Mouse (Mus musculus) layer of hippocampus, postnatal 14 days (tissue): ENCODE measurements around the gene S1pr4. TPM values are rescaled to one million over a fixed set of nuclear protein-coding genes. Genes with fewer than 3 reads are reported as not detected.

ENCODE experiments used
- DNase-seq, 2 experiments: peaks; one replicate each; pipeline ENCODE4 v3.0.0; 2021 to 2022; ENCODE audit warnings: low spot score in 2 of 2, mixed read lengths in 1 of 2
- total RNA-seq, 2 experiments: library from RNA; stranded (reverse); gene quantifications; 2 replicates each; pipeline ENCODE4 v1.2.3; 2021

The S1pr4 gene
- total RNA-seq, 2 experiments from 2014 or later = 0.39 to 0.57 TPM

- DNase-seq = no peak
These were observed 20.0 kb upstream of the S1pr4 start for GRCm38 (mm10) chr10:81519978-81520365.

GRCm38 (mm10) chr10:81519227-81519977 is 19.5 kb upstream of the S1pr4 start:
- no peak for DNase-seq

GRCm38 (mm10) chr10:81518546-81518945 is 18.6 kb upstream of the S1pr4 start:
- DNase-seq = peak in 1 of 2 experiments; percentile 51

GRCm38 (mm10) chr10:81517227-81517626 is 17.3 kb upstream of the S1pr4 start:
- DNase-seq = no peak

GRCm38 (mm10) chr10:81513798-81514197 is 13.9 kb upstream of the S1pr4 start:
- DNase-seq = no peak

GRCm38 (mm10) chr10:81510246-81510810 is 10.4 kb upstream of the S1pr4 start:
- DNase-seq = no peak

GRCm38 (mm10) chr10:81507691-81508489 is 8.0 kb upstream of the S1pr4 start:
- DNase-seq = no peak

GRCm38 (mm10) chr10:81507095-81507494 is 7.2 kb upstream of the S1pr4 start:
- no peak for DNase-seq

GRCm38 (mm10) chr10:81505016-81505664 is 5.2 kb upstream of the S1pr4 start:
- DNase-seq = no peak

- peak; percentile 89 to 90 for DNase-seq
These were observed 2.7 kb upstream of the S1pr4 start for GRCm38 (mm10) chr10:81502658-81503057.

GRCm38 (mm10) chr10:81501863-81502262 is 1.9 kb upstream of the S1pr4 start:
- no peak for DNase-seq

GRCm38 (mm10) chr10:81499250-81499901 is 556 bp downstream of the S1pr4 start:
- DNase-seq = no peak

- peak in 1 of 2 experiments; percentile 13 for DNase-seq
These were observed 1.3 kb downstream of the S1pr4 start for GRCm38 (mm10) chr10:81498316-81499249.

- peak in 1 of 2 experiments; percentile 19 for DNase-seq
These were observed 2.3 kb downstream of the S1pr4 start for GRCm38 (mm10) chr10:81497401-81498270.

GRCm38 (mm10) chr10:81496969-81497368 is 3.0 kb downstream of the S1pr4 start:
- peak in 1 of 2 experiments; percentile 12 for DNase-seq

- peak; percentile 97 to 99 for DNase-seq
These were observed 3.5 kb downstream of the S1pr4 start, which contains the start of gene Ncln for GRCm38 (mm10) chr10:81496264-81496901. Gene Ncln (minus strand): TSS chr10:81496392.

- DNase-seq = no peak
These were observed 4.2 kb downstream of the S1pr4 start for GRCm38 (mm10) chr10:81495616-81496263.

GRCm38 (mm10) chr10:81495151-81495550 is 4.8 kb downstream of the S1pr4 start:
- no peak for DNase-seq
